Mouse (Mus musculus) thymus, postnatal 10 days (tissue): Measurements from ENCODE around the gene Igfbp4.

Source experiments
- DNase-seq, 2 experiments: peaks; one replicate each; pipeline ENCODE4 v3.0.0; 2021; ENCODE audit warnings: low spot score in 2 of 2

The Igfbp4 gene

GRCm38 (mm10) chr11:99080902-99081543 is 40.0 kb downstream of the Igfbp4 start:
- no peak for DNase-seq

- no peak for DNase-seq
Measured at GRCm38 (mm10) chr11:99081566-99081965, 40.5 kb downstream of the Igfbp4 start.

GRCm38 (mm10) chr11:99082098-99082497 is 41.1 kb downstream of the Igfbp4 start:
- no peak for DNase-seq

GRCm38 (mm10) chr11:99083516-99083915 is 42.5 kb downstream of the Igfbp4 start:
- no peak for DNase-seq

- DNase-seq: no peak
Measured at GRCm38 (mm10) chr11:99084366-99084765, 43.3 kb downstream of the Igfbp4 start.

GRCm38 (mm10) chr11:99088486-99088885 is 47.4 kb downstream of the Igfbp4 start:
- no peak for DNase-seq

- no peak for DNase-seq
Measured at GRCm38 (mm10) chr11:99089077-99089601, 48.1 kb downstream of the Igfbp4 start, which contains the start of gene Tns4. Gene Tns4, minus strand, starts transcription at chr11:99089306.

- peak in 1 of 2 experiments; percentile 31 for DNase-seq
Measured at GRCm38 (mm10) chr11:99090391-99090790, 49.3 kb downstream of the Igfbp4 start.

- no peak for DNase-seq
Measured at GRCm38 (mm10) chr11:99091666-99092065, 50.6 kb downstream of the Igfbp4 start.

GRCm38 (mm10) chr11:99093740-99094139 is 52.7 kb downstream of the Igfbp4 start:
- DNase-seq: no peak

- no peak for DNase-seq
Measured at GRCm38 (mm10) chr11:99094911-99095676, 54.0 kb downstream of the Igfbp4 start.

- DNase-seq: no peak
Measured at GRCm38 (mm10) chr11:99095759-99096158, 54.7 kb downstream of the Igfbp4 start.

- DNase-seq: no peak
Measured at GRCm38 (mm10) chr11:99096417-99096816, 55.4 kb downstream of the Igfbp4 start.

GRCm38 (mm10) chr11:99096996-99097774 is 56.1 kb downstream of the Igfbp4 start:
- no peak for DNase-seq

- DNase-seq: no peak
Measured at GRCm38 (mm10) chr11:99098924-99099323, 57.9 kb downstream of the Igfbp4 start.

GRCm38 (mm10) chr11:99099516-99099915 is 58.5 kb downstream of the Igfbp4 start:
- no peak for DNase-seq

GRCm38 (mm10) chr11:99100215-99100614 is 59.2 kb downstream of the Igfbp4 start:
- DNase-seq: no peak

GRCm38 (mm10) chr11:99101693-99102092 is 60.6 kb downstream of the Igfbp4 start:
- DNase-seq: no peak

GRCm38 (mm10) chr11:99102575-99103270 is 61.7 kb downstream of the Igfbp4 start:
- DNase-seq: no peak
